Mouse (Mus musculus): ENCODE data around the gene Akr1d1. TPM values are rescaled to one million over a fixed set of nuclear protein-coding genes. Genes with fewer than 3 reads are reported as not detected.

Akr1d1 gene
- polyA plus RNA-seq, 1 experiment from 2014 or later = 0.15 TPM

DNA sequence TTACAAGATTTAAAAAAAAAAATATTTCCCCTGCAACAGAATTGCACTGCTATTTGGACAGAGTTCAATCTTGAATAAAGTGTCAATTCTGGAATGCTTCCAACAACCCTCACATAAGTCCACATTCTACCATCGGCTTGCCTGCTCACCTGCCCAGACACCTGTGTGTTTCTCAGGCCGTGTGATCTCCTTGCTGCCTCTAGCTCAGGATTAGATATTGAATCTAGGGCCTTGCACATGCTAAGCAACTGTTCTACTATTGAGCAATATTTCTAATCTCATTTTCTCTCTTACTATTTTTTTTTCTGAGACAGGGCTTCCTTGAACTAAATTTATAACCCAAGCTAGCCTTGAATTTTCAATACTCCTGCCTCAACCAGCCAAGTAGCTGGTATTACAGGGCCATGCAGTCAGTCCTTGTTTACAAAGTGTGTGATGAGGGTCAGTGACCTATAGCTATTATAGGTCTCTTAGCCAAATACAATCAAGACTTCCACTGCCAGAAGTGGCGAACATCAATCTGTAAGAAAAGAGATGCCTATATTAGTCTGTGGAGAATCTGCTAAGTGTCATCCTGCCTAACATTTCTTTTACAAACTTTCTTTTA, 23.0 kb upstream of the Akr1d1 start:
- Histone ChIP-seq H3K4me2 (no peak overlapping the region), H3K27me3 (replicated peaks; ENCODE audit: control insufficient read depth, insufficient read depth, low read length) (no peaks in the 10 kb centered on the region), H3K27ac (ENCODE audit: low read depth, low read length) (no peak overlapping the region), H3K9me3 (ENCODE audit: control insufficient read depth, low read length) (no peaks in the 10 kb centered on the region), H3K36me3 (ENCODE audit: control insufficient read depth, insufficient read depth, low read length) (no peaks in the 10 kb centered on the region), H3K4me1 (replicated peaks; ENCODE audit: control insufficient read depth, insufficient read depth, low read length) (no peaks in the 10 kb centered on the region), H3K9ac (ENCODE audit: low read depth, low read length) (no peak overlapping the region), H3K4me3 (ENCODE audit: low read depth, low read length) (no peak overlapping the region)
- no peak for ATAC-seq (replicated peaks; ENCODE audit: low FRiP score)
- 79% methylated on average over 3 of the region's 3 CpGs for WGBS
- DNase-seq (ENCODE audit: low spot score) = no peak

DNA sequence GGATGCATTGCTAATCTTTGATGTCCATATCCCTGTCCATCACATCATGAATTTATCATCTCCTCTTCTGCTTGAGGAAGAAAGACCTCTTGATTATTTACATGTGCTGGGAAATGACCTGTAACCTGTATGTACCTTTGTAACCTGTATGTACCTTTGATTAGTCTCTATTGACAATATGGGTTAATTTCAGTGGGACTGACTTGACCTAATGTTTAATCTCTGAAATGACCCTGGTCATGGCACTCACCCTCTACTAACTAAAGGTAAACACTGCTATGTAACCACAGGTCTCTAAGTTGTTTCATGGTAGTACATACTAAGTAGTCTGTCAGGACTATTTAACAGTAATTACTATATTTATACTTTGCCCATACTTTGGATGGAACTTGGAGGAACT, 19.2 kb upstream of the Akr1d1 start:
- Histone ChIP-seq H3K4me2 (no peak overlapping the region), H3K9me3 (ENCODE audit: control insufficient read depth, low read length) (no peaks in the 10 kb centered on the region), H3K9ac (ENCODE audit: low read depth, low read length) (no peak overlapping the region), H3K4me3 (ENCODE audit: low read depth, low read length) (no peak overlapping the region), H3K36me3 (ENCODE audit: control insufficient read depth, insufficient read depth, low read length) (no peaks in the 10 kb centered on the region), H3K27ac (ENCODE audit: low read depth, low read length) (no peak overlapping the region), H3K4me1 (replicated peaks; ENCODE audit: control insufficient read depth, insufficient read depth, low read length) (no peaks in the 10 kb centered on the region), H3K27me3 (replicated peaks; ENCODE audit: control insufficient read depth, insufficient read depth, low read length) (no peaks in the 10 kb centered on the region)
- DNase-seq (ENCODE audit: low spot score) = no peak
- no peak for ATAC-seq (replicated peaks; ENCODE audit: low FRiP score)

DNA sequence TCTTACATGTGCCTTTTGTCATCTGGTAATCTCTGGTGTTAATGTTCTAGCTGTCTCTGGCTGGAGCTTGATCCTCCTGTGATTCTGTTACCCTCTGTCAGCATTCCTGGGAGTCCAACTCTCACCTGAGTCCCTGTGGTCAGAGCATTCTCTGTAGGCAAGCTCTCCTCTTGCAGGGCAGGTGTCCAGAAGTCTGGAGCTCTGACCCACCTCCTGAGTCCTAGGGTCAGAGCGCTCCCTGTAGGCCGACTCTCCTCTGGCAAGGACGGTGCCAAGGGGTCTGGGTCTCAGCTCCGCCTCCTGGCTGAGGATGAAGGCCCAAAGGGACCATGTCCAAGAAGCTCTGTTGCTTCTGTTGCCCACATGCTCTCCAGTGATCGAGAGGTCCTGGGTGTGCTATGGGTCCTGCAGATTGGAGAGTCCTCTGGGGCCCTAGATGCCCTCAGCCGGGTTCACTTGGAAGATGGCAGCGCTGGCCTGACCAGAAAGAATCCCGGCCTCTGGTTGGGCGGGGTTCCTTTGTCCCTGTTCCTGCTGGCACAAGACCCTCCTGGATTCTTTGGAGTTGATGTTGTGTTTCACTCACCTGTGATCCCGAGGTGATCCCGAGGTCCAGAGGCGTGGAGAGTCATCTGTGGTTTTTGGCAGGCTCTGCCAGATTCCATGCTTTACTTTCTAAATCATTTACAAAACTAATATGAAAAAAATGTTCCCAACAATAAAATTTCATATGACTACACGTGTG, 9.2 kb upstream of the Akr1d1 start:
- ATAC-seq (replicated peaks; ENCODE audit: low FRiP score) (no peak), DNase-seq (ENCODE audit: low spot score) (no peak)
- Histone ChIP-seq H3K9me3 (ENCODE audit: control insufficient read depth, low read length) (no peaks in the 10 kb centered on the region), H3K9ac (ENCODE audit: low read depth, low read length) (no peak overlapping the region), H3K27me3 (replicated peaks; ENCODE audit: control insufficient read depth, insufficient read depth, low read length) (no peaks in the 10 kb centered on the region), H3K27ac (ENCODE audit: low read depth, low read length) (no peak overlapping the region), H3K4me1 (replicated peaks; ENCODE audit: control insufficient read depth, insufficient read depth, low read length) (no peaks in the 10 kb centered on the region), H3K4me3 (ENCODE audit: low read depth, low read length) (no peak overlapping the region), H3K36me3 (ENCODE audit: control insufficient read depth, insufficient read depth, low read length) (no peaks in the 10 kb centered on the region), H3K4me2 (no peak overlapping the region)
- 88% methylated on average over 13 of the region's 13 CpGs for WGBS

DNA sequence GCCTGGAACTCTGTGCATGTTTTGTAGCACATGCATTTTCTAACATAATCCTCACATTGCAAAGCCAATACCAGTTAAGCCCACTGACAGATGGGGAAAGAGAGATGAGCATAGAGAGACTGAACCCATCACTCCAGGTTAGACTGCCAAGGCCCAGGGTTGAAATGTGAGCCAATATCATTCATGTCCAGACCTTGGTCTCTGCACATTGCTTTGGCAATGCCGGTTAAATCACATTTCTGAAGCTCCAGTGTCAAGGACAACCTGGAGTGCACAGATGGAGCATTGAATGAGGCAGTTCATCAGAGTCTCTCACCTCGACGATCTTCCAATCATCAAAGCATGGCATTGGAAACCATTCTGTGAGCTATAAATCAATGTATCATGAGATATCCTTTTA, 2.1 kb downstream of the Akr1d1 start:
- WGBS = 88% methylated on average over 3 of the region's 3 CpGs
- H3K9ac ChIP-seq (ENCODE audit: low read depth, low read length) = no peak overlapping the region
- H3K9me3 ChIP-seq (ENCODE audit: control insufficient read depth, low read length) = no peaks in the 10 kb centered on the region
- H3K4me2 ChIP-seq = no peak overlapping the region
- no peak overlapping the region for H3K27ac ChIP-seq (ENCODE audit: low read depth, low read length)
- no peak for DNase-seq (ENCODE audit: low spot score)
- no peak for ATAC-seq (replicated peaks; ENCODE audit: low FRiP score)
- no peak overlapping the region for H3K4me3 ChIP-seq (ENCODE audit: low read depth, low read length)
- no peaks in the 10 kb centered on the region for H3K36me3 ChIP-seq (ENCODE audit: control insufficient read depth, insufficient read depth, low read length)
- no peaks in the 10 kb centered on the region for H3K4me1 ChIP-seq (replicated peaks; ENCODE audit: control insufficient read depth, insufficient read depth, low read length)
- H3K27me3 ChIP-seq (replicated peaks; ENCODE audit: control insufficient read depth, insufficient read depth, low read length) = no peaks in the 10 kb centered on the region

DNA sequence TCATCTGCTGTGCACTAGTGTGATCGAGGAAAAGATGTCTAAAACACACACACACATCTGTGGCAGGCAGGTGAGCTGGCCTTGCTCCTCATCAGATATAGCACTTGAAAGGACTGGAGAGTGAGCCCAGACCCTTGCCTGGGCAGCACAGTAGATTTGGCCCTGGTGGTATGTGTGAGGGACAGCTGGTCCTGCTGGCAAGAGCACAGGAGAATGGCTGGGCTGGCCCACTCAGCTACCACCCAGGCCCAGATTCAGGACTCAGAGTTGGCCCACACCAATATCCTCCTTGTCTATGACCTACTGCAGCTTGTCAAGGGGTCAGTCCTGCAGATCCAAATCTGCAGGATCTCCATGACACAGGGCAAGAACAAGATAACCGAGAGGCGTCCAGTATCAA, 6.9 kb downstream of the Akr1d1 start:
- Histone ChIP-seq H3K9ac (ENCODE audit: low read depth, low read length) (no peak overlapping the region), H3K27ac (ENCODE audit: low read depth, low read length) (no peak overlapping the region), H3K4me1 (replicated peaks; ENCODE audit: control insufficient read depth, insufficient read depth, low read length) (no peaks in the 10 kb centered on the region), H3K4me2 (no peak overlapping the region), H3K36me3 (ENCODE audit: control insufficient read depth, insufficient read depth, low read length) (no peaks in the 10 kb centered on the region), H3K9me3 (ENCODE audit: control insufficient read depth, low read length) (no peaks in the 10 kb centered on the region), H3K4me3 (ENCODE audit: low read depth, low read length) (no peak overlapping the region), H3K27me3 (replicated peaks; ENCODE audit: control insufficient read depth, insufficient read depth, low read length) (no peaks in the 10 kb centered on the region)
- 76% methylated on average over 3 of the region's 3 CpGs for WGBS
- ATAC-seq (replicated peaks; ENCODE audit: low FRiP score) (no peak), DNase-seq (ENCODE audit: low spot score) (no peak)

DNA sequence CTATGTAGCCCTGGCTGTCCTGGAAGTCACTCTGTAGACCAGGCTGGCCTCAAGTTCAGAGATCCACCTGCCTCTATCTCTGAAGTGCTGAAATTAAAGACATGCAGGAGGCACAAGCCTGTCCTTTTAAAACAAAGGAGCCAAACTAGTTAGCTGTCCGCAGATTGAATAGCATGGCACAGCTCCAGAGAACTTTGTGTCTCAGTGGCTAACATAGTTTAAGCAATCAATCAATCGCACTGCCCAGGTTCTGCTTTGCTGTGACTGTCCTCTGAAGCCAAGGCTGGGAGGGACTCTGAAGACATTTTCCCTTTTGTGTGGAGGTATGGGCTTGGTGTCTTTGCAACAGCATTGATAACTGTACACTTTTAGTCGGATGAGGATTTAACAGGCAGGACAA, 7.8 kb downstream of the Akr1d1 start:
- 86% methylated on average over 3 of the region's 3 CpGs for WGBS
- no peaks in the 10 kb centered on the region for H3K4me1 ChIP-seq (replicated peaks; ENCODE audit: control insufficient read depth, insufficient read depth, low read length)
- ATAC-seq (replicated peaks; ENCODE audit: low FRiP score) (no peak), DNase-seq (ENCODE audit: low spot score) (no peak)
- H3K4me2 ChIP-seq = no peak overlapping the region
- H3K27ac ChIP-seq (ENCODE audit: low read depth, low read length) = no peak overlapping the region
- no peaks in the 10 kb centered on the region for H3K27me3 ChIP-seq (replicated peaks; ENCODE audit: control insufficient read depth, insufficient read depth, low read length)
- no peak overlapping the region for H3K4me3 ChIP-seq (ENCODE audit: low read depth, low read length)
- no peak overlapping the region for H3K9ac ChIP-seq (ENCODE audit: low read depth, low read length)
- H3K36me3 ChIP-seq (ENCODE audit: control insufficient read depth, insufficient read depth, low read length) = no peaks in the 10 kb centered on the region
- no peaks in the 10 kb centered on the region for H3K9me3 ChIP-seq (ENCODE audit: control insufficient read depth, low read length)

DNA sequence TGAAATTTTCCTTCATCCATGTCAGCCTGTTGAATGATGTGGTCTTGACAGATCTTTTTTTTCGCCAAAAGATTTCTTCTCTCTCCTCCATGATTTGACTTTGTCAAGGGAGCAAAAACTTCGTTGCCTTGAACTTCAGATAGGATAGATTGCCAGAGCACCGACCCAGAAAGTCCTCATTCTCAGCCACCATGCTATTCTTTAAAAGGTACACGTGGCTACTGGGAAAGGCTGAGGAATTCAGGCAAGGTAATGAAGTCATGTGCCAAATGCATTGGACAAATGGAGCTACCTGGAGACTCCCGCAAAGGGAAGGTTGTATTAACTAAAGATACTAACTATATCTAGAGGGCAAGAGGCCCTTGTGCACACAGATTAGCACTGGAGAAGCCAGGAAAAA, 8.8 kb downstream of the Akr1d1 start:
- Histone ChIP-seq H3K4me3 (ENCODE audit: low read depth, low read length) (no peak overlapping the region), H3K9me3 (ENCODE audit: control insufficient read depth, low read length) (no peaks in the 10 kb centered on the region), H3K4me1 (replicated peaks; ENCODE audit: control insufficient read depth, insufficient read depth, low read length) (no peaks in the 10 kb centered on the region), H3K4me2 (no peak overlapping the region), H3K27ac (ENCODE audit: low read depth, low read length) (no peak overlapping the region), H3K27me3 (replicated peaks; ENCODE audit: control insufficient read depth, insufficient read depth, low read length) (no peaks in the 10 kb centered on the region), H3K36me3 (ENCODE audit: control insufficient read depth, insufficient read depth, low read length) (no peaks in the 10 kb centered on the region), H3K9ac (ENCODE audit: low read depth, low read length) (no peak overlapping the region)
- WGBS = 76% methylated on average over 5 of the region's 5 CpGs
- ATAC-seq (replicated peaks; ENCODE audit: low FRiP score) (no peak), DNase-seq (ENCODE audit: low spot score) (no peak)

DNA sequence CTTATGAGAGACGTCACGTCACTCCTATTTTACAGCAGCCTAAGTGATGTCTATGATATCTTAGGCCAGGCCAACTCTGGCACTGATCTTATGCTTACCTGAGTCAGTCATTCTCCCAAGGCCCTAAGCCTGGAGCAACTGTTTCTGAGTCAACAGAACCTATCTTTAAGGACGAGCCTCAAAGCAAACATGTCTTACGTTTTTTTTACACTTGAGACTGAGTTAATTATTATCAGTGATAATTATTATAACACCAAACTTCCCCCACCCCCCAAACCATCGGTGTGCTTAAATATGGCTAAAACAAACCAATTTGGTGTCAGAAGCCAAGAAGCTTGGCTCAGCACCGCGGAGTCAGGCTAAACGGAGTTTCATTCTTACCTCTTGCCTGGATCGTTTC, 9.4 kb downstream of the Akr1d1 start:
- Histone ChIP-seq H3K9ac (ENCODE audit: low read depth, low read length) (no peak overlapping the region), H3K36me3 (ENCODE audit: control insufficient read depth, insufficient read depth, low read length) (no peaks in the 10 kb centered on the region), H3K9me3 (ENCODE audit: control insufficient read depth, low read length) (no peaks in the 10 kb centered on the region), H3K4me1 (replicated peaks; ENCODE audit: control insufficient read depth, insufficient read depth, low read length) (no peaks in the 10 kb centered on the region), H3K27me3 (replicated peaks; ENCODE audit: control insufficient read depth, insufficient read depth, low read length) (no peaks in the 10 kb centered on the region), H3K4me2 (no peak overlapping the region), H3K27ac (ENCODE audit: low read depth, low read length) (no peak overlapping the region), H3K4me3 (ENCODE audit: low read depth, low read length) (no peak overlapping the region)
- DNase-seq (ENCODE audit: low spot score) (no peak), ATAC-seq (replicated peaks; ENCODE audit: low FRiP score) (no peak)
- WGBS = 73% methylated on average over 9 of the region's 9 CpGs

DNA sequence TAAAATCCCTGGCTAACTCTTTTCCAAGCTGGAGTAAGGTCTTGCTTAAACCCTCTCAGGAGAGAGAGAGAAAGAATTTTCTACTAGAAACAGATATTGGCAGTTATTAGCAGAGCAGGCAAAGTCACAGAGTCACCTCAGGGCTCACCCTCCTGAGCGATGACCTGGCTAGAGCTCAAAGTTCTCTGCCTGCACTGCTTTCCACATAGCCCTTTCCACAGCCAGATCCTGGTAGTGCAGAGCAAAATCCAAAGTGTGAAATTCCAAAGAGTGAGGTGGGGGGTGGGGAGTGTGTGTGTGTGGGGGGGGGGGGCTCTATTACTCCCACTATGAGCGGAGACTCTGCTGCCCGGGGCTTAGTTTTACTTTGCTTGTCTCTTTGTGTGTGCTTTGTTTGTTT, 10.1 kb downstream of the Akr1d1 start:
- peak; percentile 41; the same call in 1 of the 2 replicates for ATAC-seq (replicated peaks; ENCODE audit: low FRiP score)
- H3K4me1 ChIP-seq (replicated peaks; ENCODE audit: control insufficient read depth, insufficient read depth, low read length) = no peaks in the 10 kb centered on the region
- no peaks in the 10 kb centered on the region for H3K27me3 ChIP-seq (replicated peaks; ENCODE audit: control insufficient read depth, insufficient read depth, low read length)
- no peaks in the 10 kb centered on the region for H3K9me3 ChIP-seq (ENCODE audit: control insufficient read depth, low read length)
- H3K4me3 ChIP-seq (ENCODE audit: low read depth, low read length) = no peak overlapping the region
- H3K27ac ChIP-seq (ENCODE audit: low read depth, low read length) = no peak overlapping the region
- 64% methylated on average over 3 of the region's 3 CpGs for WGBS
- H3K4me2 ChIP-seq = no peak overlapping the region
- DNase-seq (ENCODE audit: low spot score) = no peak
- no peak overlapping the region for H3K9ac ChIP-seq (ENCODE audit: low read depth, low read length)
- no peaks in the 10 kb centered on the region for H3K36me3 ChIP-seq (ENCODE audit: control insufficient read depth, insufficient read depth, low read length)
